Mouse (Mus musculus) heart, adult 9 months (tissue): ENCODE results near the gene Ambra1.

ENCODE experiments used
- DNase-seq, 2 experiments: peaks; one replicate each; pipeline ENCODE4 v3.0.0; 2022; ENCODE audit warnings: low spot score in 2 of 2

Gene Ambra1

DNA sequence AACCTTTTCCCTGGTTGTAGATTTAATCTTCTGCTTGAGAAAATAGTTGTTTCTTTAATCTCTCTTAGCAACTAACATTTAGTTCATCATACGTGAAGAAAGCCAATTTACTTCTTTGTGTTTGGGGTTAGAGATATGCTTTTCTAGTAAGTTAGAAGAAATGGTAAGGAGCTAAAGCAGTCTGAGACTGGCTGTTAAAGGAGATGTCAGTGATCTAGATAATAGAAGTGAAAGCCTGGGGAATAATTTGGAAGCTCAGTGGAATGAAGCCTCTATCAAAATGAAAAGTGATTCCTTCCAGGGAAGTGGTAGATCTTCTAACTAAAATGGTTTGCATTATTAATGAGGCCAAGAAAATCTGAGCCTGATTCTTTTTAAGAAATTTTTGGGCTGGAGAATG lies 141.3 kb downstream of the Ambra1 start:
- DNase-seq, result no peak

DNA sequence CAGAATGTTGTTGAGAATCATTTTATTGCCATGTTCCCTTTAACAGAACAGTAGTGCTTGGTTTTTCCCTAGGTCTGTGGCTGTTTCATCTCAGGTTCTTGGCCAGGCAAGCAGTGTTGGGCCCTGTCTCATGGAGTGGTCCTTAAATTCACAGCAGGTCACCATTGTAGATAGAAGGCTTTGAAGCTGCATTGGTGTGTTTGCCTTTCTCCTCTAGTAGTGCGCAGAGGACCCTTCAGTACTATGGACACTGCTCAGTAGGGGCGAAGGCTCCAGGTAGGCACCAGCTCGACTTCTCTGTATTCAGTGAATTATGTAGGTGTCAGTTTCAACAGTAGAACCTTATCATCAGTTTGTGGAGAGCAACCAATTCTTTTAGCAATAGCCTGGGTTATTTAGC lies 142.7 kb downstream of the Ambra1 start:
- DNase-seq, result no peak

DNA sequence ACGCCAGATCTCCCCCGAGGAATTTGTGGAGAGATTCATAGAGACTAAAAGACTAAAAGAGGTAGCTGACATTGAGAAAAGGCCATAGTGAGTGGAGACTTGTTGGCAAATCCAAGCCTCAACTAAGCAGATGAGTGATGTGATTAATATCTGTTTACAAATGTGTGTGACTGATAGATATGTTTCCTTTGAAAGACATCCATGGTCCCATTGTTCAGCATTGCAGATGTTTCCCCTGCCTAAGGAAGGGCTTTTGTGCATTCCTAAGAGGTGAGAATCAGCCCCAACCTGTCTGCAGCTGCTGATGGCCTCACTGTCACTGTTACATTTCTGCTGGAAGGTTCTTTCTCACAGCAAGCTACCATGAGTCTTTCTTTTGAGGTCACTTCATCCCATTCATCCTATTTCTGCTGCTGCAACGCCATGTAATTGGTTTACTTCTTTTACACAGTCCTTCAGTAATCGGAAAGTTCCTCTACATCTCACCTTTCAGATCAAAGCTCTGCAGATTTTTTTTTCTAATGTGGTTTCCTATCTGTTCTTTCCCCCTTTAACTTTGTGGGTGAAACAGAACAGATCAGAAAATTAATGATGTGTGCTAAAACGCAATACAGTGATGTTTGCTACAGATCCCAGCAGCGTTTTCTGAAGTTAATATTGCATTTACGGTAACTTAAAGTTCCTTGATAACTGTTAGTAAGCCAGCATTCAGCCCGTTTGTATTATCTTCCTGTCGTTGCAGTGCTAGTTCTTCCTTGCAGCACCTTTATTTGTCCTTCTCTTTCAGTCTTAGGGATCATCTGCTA lies 146.3 kb downstream of the Ambra1 start:
- no peak for DNase-seq

DNA sequence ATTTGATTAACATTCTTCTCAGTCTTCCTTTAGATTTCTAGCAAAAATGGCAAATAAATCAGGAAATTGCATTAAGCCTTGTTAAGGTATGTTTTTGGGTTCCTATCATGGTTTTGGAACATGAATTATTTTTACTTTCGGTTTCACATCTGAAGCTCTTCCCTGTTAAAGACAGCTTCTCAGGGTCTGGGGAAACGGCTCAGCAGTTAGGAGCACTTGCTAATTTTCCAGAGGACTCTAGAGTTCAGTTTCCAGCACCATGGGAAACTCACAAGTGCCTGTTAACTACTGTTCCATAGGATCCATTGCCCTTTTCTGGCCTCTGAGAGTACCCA lies 146.8 kb downstream of the Ambra1 start:
- DNase-seq, result no peak

DNA sequence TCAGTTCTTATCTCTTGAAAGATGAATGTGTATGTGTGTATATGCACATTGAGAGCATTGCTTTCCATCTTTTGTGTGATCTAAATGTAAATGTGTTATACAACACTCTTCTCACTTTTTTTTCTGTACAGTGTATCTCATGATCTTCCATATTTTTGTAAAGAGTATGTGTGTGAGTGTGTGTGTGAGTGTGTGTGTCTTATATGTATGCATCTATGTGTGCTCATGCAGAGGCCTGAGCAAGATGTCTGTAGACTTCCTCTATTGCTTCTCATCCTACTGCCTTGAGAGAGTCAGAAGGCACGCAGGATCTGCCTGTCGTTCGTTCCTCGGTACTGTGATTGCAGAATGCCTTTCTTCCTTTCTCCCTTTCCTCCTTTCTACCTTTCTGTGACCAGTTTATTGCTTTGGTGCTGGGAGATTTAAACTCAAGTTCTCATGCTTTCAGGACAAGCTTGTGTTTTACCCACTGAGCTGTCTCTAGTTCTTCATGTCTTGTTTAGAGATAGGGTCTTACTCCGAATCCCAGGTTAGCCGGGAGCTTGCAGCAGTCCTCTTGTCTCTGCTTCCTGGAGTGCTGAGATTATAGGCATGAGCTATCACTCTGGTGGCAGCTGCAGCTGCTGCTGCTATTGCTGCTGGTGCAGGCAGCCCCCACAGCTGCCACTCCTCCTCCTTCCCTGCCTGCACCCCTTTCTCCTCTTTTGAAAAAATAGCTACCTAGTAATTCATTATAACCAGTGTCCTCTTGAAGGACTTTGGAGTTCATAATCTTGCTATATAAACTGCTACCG lies 148.7 kb downstream of the Ambra1 start:
- DNase-seq, result no peak

DNA sequence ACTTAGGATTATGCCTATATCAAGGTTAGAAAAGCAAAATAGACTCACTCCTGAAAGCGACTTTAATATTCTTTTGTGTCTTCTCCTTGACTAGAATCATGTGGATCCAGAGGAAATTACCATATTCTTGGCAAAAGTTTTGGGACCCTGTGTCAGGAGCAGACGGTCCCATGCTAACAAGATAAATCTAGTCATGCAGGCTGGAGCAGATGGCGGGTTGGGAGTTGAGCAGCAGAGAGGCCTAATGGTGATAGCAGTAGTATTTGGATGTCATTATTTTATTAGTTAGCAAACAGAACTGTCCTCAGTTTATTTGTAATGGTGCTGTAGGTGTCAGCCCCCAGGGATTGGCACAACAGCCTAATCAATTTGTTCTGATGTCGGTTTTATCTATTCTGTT lies 154.0 kb downstream of the Ambra1 start:
- no peak for DNase-seq

DNA sequence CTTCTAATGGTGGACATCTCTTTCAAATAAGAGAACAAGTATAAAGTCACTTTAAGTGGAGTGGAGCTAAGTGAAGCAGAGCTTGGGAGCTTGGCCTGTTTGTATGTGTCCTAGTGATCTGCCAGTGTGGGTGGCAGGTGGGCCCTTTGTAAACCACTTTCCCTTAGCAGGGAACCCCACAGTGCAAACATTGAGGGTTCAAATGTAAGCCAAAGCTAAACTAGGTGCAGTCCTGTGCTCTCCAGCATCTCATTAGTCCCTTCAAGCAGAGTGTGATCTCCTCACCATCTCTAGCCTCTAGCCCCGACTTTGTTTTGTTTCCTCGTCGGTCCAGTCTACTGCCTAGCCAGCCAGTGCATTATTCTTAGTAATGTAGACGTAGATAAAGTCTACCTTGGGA lies 154.7 kb downstream of the Ambra1 start:
- DNase-seq, result no peak

DNA sequence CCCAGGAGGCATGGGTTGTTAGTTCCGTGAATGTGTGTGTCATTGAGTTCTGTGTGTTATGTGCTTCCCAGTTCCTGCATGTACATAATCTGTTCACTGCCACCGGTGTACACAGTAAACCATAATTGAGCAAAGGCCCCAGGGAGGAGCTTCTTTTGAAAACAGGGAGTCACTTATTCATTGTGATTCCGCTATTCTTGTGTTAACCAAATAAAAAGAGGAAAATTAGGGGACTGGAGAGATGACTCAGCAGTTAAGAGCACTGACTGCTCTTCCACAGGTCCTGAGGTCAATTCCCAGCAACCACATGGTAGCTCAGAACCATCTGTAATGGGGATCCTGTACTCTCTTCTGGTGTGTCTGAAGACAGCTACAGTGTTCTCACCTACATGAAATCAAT lies 164.8 kb downstream of the Ambra1 start:
- no peak for DNase-seq

DNA sequence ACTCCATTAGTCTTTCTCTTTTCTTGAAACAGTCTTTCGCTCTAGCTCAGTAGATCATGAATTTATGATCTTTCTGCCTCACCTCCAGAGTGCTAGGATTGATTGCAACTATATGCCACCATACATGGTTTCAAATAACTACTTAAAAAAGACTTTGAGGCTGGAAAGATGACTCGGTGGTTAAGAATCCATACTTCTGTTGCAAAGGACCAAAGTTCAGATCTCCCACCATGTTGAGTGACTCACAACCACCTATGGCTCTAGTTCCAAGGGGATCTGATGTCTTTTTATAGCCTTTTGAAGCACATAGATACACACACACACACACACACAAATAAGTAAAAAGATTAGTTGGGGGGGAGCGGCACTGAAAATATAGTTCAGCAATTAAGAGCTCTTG lies 165.5 kb downstream of the Ambra1 start:
- DNase-seq, result no peak

DNA sequence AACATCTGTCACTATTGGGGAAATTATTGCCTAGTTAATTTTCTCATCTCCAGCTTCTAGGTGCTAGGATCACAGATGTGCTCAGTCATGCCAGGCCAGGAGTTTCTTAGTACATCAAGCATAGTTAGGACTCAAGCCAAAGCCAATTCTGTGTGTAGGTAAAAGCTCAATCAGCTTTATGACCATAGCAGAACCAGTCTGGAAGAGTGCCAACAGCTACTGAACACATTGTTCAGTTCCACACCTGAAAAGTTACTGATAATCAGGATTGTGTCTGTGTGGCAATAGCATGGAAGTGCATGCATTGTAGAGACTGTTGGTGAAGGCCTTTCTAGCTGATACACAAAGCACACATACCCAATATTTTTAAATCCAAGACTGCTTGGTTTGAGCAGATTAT lies 168.0 kb downstream of the Ambra1 start:
- DNase-seq, result no peak

DNA sequence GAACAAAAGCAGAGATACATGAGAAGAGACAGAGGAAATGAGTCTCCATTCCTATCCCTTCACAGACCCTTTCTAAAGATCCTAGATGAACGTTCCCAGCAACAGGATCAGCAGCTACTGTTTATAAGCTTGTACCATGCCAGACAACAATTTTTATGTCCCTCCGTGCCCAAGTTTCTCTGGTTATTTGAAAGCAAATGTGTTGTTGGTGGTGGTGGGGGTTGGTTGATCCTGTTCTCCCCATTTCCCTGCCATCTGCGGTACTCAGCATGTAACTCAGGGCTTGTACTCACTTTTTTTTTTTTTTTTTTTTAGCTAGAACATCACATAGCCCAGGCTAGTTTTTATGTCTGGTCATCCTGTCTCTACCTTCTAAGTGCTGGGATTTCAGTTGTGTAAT lies 169.2 kb downstream of the Ambra1 start:
- no peak for DNase-seq

DNA sequence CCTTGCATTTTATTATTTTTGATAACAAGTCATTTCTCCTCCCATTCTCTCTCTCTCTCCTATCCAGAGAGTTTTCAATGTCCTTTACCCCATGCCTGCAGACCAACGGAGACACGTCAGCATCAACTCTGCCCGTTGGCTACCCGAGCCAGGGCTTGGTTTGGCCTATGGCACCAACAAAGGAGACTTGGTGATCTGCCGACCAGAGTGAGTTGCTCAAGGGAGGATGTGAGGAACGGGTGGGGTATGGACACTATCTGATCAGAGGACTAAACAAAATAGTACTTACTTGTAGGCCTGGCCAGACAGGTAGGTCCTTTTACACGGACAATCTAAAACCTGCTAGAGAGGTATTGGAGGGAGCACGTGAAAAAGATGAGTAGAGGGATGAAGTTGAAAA lies 170.5 kb downstream of the Ambra1 start:
- no peak for DNase-seq

DNA sequence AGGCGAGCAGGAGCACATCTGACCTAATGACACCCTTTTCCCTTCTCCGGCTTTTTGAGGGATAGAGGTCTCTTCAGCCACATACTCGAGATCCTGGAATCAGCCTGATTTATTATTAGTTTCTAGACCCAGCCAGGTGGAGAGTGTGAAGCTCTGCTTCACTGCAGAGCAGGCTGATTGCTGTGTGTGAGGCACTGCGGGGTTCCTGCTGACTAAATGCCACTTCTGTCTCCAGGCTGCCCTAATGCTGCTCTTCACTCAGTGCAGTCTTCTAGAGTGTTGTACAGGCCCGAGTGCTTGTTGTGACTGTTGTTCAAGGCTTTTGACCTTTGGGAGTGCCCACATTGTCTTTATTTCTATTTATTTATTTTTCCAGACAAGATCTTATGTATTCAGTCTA lies 172.4 kb downstream of the Ambra1 start:
- DNase-seq, result no peak

DNA sequence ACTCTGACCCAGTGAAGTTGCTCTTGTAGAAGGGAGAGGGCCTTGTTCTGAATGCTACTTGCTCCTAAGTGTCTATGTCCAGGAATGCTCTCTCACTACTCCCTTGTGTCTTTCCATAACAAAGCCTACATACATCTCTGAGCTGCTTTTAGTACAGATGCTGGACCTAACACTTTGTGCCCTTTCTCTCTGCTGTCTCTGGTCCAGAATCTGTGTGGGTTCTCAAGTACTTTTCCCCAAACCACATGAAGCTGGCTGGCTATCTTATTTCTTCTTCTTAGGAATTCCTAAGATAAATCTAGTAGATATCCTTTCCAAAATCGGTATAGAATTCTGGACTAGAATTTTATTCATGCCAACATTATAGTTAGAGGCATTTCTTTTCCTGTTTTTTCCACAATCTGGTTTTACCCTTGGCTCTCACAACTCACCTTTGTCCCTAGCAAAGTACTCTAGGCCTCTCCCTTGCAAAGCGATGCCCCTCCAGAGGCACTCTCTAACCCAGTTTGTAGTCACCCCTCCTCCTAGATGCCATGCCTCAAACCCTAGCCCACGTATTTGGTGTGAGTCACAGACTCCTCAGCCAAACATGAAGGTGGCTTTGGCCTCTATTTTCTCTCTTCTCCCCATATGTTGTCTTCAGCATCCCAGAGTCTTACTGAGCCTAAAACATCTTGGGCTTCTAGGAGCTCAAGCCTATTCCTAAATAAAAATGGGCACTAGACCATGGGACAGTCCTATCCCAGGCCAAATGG lies 173.4 kb downstream of the Ambra1 start:
- no peak for DNase-seq

DNA sequence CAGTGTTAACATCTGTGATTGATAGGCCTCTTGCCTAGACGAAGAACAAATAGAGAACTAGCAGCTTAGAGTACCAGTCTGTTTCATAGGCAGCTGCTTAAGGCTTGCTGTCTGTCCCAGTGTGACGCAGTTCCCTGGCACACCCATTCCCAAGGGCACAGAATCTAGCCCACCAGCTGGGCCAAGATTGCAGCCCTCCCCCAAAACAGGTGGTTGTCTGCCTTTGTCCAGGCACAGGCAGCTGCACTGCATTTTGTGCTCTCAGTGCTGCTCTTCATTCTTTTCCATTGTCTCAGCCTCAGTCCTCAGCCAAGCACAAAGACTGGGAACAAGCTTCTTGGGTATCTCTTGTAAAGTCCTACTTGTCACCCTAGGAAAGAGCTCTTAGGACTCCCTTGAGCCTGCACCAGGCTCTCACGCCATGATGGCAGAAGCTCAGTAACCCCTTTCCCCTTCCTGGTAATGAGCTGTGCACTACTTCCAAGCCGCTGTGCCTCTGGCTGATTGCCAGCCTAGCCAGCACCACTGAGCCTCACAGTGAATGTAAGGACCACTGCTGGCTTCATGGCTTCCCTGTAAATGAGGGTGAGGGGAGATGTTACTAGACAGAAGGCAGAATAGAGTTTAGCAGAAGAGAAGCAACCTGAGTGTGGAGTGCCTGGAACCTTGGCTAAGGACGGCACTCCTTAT lies 174.8 kb downstream of the Ambra1 start:
- no peak for DNase-seq

DNA sequence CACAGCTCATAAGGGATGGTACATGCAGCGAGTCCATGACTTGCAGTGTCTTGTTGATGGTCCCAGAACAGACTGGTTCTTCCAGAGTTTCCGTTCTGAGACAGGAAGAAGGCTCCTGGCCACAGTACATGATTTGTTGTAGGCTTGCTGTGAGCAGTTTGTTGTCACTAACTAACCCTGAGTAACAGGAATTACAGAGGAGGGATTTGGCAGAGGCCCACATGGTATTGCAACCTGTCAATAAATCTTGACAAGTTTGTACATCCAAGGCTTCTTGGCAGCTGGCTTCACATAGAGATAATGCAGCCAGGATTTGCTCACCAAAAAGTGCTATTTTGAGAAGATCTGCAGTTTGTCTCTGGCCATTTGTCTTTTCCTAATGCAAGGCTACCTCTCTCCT lies 176.2 kb downstream of the Ambra1 start:
- no peak for DNase-seq

DNA sequence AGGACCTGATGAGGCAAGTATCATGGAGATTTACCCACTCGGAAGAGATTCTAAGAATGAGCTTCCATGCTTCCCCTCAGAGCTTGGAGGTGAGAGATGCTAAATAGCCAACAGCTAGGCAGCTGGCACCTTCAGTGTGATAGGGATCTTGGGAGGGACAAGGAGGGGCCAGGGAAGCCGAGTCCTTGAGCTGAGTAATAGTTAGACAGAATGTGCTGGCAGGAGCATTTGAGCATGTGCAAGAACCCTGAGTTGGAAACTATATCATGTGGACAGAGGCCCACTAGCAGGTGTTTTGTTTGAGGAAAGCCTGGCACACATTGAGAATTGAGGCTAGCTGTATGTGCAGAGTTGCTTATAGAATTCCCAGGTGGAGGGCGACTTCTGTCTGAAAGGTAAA lies 182.7 kb downstream of the Ambra1 start:
- no peak for DNase-seq

DNA sequence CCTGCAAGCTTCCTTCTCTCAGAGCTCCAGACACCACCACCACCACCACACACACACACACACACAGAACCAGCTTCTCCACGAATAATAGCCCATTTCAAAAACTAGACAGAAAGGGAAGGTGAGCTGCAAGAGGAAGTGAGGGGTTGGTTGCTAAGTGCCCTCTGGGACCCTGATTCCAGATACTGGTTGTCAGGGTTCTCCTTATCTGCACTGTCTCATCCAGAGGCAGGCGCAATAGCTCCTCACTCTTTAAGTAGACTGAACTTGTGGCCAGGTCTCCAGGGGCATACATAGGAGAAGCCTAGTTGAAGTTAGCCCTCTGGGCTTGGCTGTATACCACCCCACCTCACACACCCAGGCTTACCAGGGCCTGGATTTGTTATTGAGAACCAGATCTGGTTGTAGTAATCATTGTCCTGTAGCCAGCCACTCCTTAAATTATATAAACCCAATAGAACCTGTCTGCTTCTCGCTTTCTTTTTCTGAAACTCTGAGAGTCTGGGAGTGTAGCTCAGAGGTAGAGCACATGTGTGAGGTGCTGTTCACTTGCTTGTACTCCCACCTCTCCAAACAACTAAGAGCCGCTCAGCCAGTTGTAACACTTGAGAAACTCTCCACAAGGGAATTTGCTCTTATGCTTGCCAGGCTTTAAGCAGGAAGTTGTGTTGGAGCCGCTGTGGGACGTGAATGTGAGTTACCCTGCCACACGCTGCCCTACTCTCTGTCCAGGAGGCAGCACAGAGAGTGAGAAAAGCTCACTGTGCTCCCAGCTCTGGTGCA lies 183.6 kb downstream of the Ambra1 start:
- no peak for DNase-seq

DNA sequence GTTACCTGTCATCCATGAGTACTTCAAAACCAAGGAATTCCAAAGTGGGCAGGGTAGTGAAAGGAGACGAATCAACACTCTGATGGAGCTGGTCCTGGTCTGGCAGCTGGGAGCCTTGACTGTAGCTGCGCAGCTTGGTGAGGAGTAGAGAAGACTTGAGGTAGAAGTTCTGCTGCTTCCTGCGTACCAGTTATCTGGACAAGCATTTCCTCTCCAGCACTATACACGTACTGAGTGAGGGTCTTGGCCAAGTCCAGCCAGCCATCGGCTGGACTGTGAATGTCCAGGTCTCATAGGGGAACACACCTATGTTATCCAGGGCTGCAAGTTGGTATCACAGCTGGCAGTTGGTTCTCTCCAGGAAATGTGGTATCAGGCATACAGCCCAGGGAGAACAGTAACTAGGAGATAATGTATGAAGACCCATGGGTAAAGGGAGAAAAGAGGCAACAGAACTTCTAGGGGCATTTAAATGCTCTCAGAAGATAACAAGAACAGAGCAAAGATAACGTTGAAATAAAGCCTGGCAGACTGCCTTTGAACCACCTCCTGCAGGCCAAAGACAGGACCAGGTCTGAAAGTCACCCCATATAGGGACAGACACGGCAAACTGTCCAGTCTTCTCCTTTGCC lies 186.5 kb downstream of the Ambra1 start:
- DNase-seq, result no peak

DNA sequence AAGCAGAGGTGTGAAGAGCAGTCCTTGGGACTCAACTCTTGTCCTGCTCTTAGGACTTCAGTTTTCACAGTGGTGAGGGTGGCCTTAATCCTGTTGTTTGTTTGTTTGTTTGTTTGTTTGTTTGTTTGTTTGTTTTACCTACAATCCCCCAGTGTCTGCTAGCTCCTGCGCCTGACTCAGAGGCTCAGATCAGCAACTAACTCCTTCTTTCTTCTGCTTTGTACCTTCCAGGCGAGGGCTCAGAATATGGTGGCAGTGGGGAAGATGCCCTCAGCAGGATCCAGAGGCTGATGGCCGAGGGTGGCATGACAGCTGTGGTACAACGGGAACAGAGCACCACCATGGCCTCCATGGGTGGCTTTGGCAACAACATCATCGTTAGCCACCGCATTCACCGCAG lies 187.2 kb downstream of the Ambra1 start:
- DNase-seq, result no peak

DNA sequence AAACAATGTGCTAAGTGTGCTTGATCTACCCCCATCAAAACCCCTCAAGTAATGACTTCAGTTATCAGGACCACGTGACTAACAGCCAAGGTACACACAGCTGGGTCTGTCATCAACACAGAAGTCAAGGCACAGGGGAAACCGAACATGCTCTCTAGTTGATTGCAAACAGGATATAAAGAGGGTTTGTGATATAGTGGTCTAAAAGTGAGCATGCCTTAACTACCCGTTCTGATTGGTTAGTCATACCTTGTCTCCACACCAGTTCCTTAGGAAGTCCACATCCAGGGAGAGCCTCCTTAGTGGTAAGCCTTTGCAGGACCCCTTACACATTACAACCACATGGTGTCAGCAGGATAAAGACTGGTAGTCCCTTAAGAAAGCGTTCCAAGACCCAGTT lies 190.2 kb downstream of the Ambra1 start:
- no peak for DNase-seq
